Mouse (Mus musculus) layer of hippocampus, adult 2 months (tissue): Measurements from ENCODE around the gene Acox1. TPM values are rescaled to one million over a fixed set of nuclear protein-coding genes. Genes with fewer than 3 reads are reported as not detected.

Source experiments
- DNase-seq, 2 experiments: peaks; one replicate each; pipeline ENCODE4 v3.0.0; 2022; ENCODE audit warnings: low spot score in 2 of 2
- H3K27ac ChIP-seq: fragments of 200-600 bp; 2 replicates; pipeline ENCODE4 v1.8.1; 2022
- H3K4me3 ChIP-seq: fragments of 200-600 bp; 2 replicates; pipeline ENCODE4 v1.8.1; 2022; ENCODE audit warnings: mild to moderate bottlenecking
- CTCF ChIP-seq: fragments of 200-600 bp; conservative IDR thresholded peaks from 2 replicates; pipeline ENCODE4 v1.8.1; 2022; ENCODE audit warnings: antibody characterized with exemption, mild to moderate bottlenecking, moderate library complexity
- total RNA-seq, 2 experiments: library from RNA; stranded (reverse); gene quantifications; 2 replicates each; pipeline ENCODE4 v1.2.3; 2021

Gene Acox1
- total RNA-seq, 2 experiments from 2014 or later: 124 to 126 TPM

DNA sequence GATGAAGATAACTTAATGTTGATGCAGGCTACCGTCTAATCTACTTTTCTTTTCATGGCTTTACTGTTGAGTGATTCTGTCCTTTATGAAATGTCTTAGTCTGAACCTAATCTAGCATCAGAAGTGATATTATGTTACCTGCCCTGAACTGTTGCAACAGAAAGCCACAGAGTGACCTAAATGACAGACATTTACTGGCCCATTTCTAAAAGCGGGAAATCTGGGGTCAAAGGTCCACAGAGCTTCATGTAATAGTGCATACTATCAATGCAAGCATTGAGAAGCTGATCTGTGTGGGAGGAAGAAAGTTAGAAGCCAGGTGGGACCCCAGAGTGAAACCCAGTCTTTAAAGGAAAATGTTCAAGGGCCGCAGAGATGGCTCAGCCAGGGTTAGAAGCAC is 4.3 kb upstream of the Acox1 start:
- DNase-seq: no peak
- TF ChIP-seq CTCF: no peak
- H3K4me3 ChIP-seq: no peak overlapping the region

DNA sequence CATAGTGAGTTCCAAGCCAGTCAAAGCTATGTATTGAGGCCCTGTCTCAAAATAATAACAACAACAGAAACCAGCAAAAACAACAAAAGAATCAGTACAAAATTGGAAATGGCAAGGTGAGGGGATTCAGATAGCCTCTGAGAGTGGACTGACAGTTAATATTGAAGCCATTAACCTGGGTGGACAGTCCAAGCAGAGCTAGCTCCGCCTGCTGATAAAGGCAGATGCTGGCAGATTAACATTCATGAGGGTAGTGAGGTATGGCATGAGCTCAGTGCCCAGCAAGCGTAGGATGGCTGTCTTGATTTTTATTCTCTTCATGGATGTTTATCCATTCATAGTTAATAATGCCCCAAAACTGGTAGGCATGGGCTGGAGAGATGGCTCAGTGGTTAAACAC is 2.3 kb upstream of the Acox1 start:
- H3K4me3 ChIP-seq: no peak overlapping the region
- TF ChIP-seq CTCF: no peak
- DNase-seq: no peak
- no peak overlapping the region for H3K27ac ChIP-seq

More for the DNA sequence above, 4.3 kb upstream of the Acox1 start:
- H3K27ac ChIP-seq: no peak overlapping the region

DNA sequence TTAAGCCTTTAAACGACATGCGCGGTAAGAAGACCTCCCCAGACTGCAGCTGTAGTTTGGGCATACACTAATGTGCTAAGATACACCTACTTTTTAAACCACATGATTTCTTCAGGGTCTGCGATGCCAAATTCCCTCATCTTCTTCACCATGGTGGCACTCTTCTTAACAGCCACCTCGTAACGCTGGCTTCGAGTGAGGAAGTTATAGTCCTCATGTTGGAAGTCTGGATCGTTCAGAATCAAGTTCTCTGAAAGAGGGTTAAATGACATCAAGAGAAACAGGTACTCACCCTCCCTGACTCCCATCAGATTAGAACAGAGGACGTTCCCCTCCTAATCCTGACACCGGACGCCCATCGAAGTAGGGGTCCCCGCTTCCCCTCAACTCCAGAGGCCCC is 713 bp downstream of the Acox1 start:
- peak overlapping the region; percentile 77 for H3K4me3 ChIP-seq
- DNase-seq: no peak
- TF ChIP-seq CTCF: no peak
- peak overlapping the region; percentile 99 for H3K27ac ChIP-seq

DNA sequence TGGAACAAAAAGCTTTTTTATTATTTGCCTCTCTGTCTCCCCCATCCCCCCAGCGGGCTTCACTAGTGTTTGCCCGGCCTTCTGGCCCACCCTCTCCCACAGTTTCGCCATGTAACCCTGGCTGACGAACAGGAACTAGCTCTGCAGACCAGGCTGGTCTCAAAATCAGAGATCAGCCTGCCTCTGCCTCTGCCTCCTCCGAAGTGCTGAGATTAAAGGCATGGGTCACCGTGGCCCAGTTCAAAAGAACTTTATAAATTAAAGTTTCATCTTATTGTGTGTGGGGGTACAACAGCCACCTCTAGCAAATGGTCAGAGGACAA is 1.3 kb downstream of the Acox1 start:
- no peak for TF ChIP-seq CTCF
- no peak for DNase-seq
- H3K4me3 ChIP-seq: peak overlapping the region; percentile 77

DNA sequence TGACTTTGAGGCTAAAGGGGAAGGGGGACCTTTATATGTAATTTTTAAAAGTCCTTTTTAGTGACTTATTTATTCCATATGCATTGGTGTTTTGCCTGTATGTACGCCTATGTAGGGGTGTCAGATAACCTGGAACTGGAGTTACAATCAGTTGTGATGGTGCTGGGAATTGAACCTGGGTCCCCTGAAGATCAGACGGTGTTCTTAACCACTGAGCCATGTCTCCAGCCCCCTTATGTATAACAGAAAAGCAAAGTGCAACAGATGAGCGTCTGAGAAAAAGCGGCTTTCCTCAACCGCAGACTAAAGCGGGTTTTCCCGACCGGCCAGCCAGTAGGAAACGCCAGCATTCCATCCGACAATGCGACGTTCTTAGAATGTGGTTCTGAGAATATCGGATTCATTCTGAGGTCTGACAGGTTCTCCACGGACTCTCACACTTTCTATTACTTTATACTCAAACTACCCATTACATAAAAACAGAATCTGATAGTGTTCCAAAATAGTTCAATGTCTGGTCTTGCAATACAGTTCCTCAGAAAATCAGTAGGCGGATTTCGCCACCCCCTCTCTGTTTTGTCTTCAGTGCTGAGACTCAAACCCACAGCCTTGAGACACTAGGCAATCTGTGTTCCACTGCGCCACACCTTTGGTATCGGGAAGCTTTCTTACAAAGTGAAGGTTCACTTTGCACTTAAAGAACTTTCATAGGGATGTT is 1.8 kb downstream of the Acox1 start:
- Histone ChIP-seq H3K4me3 (peak overlapping the region; percentile 77), H3K27ac (no peak overlapping the region)
- TF ChIP-seq CTCF: no peak
- DNase-seq: no peak

More for the DNA sequence above, 1.3 kb downstream of the Acox1 start:
- H3K27ac ChIP-seq: peak overlapping the region; percentile 99; the same call in 1 of the 2 replicates

DNA sequence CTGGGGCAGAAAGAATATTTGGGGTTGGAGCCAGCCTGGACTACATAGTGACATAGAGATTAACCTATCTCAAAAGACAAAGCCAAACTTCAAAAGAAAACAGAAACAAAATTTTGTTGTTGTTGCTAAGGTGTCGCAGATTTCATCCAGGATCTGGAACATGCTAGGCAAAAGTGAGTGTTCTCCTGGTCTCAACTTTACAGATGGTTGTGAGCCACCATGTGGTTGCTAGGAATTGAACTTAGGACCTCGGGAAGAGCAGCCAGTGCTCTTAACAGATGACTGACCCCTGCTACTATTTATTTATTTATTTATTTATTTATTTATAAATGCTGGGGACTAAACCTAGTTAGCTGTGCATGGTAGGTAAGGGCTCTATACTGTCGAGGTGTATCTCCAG is 2.5 kb downstream of the Acox1 start:
- Histone ChIP-seq H3K27ac (no peak overlapping the region), H3K4me3 (no peak overlapping the region)
- DNase-seq: no peak
- no peak for TF ChIP-seq CTCF

DNA sequence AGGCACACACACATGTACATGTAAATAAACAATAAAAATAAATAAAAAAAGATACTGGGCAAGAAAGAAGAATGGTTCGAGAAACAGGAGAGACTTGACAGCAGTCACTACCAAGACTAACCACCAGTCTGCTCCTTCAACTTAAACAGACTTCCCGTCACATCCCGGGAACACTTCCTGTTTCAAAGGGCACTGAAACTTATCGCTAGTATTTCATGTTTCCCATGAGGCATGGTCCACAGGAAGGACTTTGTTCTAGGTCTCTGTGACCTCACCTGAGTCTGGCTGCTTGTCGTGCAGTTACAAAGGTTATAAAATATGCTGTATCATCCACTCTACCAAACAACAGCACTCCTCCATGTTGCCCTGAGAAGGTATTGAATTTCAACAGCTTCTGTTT is 3.6 kb downstream of the Acox1 start:
- no peak for DNase-seq
- no peak overlapping the region for H3K27ac ChIP-seq
- TF ChIP-seq CTCF: peak; percentile 48
- no peak overlapping the region for H3K4me3 ChIP-seq

DNA sequence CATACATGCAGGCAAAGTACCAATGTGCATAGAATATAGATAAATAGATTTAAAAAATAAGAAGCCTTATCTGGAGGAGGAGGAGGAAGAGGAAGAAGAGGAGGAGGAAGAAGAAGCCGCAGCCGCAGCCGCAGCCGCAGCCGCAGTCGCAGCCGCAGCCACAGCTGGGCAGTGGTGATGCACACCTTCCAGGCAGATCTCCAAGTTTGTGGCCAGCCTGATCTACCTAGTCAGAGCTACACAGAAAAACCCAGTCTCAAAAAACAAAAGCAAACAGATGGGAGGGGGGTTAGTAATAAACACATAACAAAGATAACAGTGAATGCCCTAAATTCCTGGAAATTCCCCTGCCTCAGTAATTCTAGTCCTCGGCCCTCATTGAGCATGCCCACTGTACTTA is 4.2 kb downstream of the Acox1 start:
- DNase-seq: no peak
- no peak overlapping the region for H3K4me3 ChIP-seq
- TF ChIP-seq CTCF: no peak
- H3K27ac ChIP-seq: no peak overlapping the region

DNA sequence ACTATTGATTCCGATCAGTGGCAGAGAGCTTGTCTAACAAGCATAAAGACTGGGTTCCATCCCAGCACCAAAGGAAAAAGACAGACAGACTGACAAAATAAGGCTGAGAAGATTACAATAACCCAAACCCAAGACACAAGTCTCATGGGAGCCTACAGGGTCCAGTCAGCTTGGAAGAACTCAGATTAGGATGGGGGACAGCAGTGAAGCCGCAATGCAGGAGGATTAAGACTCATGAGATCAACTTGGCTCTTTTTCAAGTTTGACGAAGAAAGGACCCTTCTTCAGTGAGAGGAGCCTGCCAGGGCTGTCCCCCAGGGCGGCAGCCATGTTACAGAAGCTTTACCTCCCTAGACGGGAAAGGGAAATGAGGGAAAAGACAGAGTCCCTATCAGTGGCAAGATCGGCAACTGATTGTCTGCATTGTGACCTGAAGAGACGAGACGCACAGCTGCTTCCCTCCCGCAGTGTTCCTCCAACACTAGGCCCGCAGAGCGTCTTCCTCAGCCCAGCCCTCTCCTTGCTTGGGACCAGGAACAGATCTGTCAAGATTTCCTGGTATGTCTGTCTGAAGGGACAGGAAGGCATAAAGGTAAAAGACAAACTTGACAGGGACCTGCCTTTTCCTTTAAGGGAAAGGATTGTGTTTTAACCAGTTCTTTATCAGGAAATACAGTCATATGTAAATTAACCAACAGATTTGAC is 11.5 kb downstream of the Acox1 start:
- Histone ChIP-seq H3K27ac (peak overlapping the region; percentile 37; the same call in 1 of the 2 replicates), H3K4me3 (no peak overlapping the region)
- DNase-seq: no peak
- no peak for TF ChIP-seq CTCF

DNA sequence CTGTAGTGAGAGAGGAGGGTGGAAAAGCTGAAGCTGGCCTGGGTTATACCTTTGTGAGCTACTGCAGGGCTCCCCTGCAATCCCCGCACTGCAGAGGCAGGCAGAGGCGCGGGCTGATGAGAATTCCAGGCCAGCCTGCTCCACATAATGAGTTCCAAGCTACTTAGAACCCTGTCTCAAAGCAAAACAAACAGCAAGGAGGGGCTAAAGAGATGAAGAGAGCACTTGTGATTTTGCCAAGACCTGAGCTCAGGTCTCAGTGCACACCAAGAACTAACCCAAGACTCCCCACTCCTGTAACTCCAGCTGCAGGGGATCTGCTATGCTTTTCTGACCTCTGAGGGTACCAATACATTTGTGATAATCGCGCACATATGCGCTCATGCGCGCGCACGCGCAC is 12.5 kb downstream of the Acox1 start:
- Histone ChIP-seq H3K27ac (peak overlapping the region; percentile 37), H3K4me3 (no peak overlapping the region)
- no peak for TF ChIP-seq CTCF
- DNase-seq: no peak

DNA sequence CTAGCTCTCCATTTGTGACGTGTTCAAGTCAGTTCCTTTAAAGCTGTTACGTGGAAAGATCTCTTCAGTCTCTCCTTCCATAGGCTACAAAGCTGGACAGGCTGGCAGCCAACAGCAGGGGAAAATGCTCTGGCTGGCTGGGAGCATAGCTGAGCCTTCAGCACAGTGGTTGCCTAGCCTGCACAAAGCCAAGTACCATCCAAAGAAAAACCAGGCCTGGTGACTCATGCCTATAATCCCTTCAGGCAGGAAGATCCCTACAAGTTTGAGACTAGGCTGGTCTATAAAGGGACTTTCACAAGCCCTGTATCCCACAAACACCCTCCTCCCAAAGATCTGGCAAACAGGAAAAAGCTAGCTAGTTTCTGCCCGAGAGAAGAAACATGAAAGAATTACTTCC is 13.0 kb downstream of the Acox1 start:
- Histone ChIP-seq H3K4me3 (no peak overlapping the region), H3K27ac (peak overlapping the region; percentile 37)
- no peak for DNase-seq
- no peak for TF ChIP-seq CTCF

DNA sequence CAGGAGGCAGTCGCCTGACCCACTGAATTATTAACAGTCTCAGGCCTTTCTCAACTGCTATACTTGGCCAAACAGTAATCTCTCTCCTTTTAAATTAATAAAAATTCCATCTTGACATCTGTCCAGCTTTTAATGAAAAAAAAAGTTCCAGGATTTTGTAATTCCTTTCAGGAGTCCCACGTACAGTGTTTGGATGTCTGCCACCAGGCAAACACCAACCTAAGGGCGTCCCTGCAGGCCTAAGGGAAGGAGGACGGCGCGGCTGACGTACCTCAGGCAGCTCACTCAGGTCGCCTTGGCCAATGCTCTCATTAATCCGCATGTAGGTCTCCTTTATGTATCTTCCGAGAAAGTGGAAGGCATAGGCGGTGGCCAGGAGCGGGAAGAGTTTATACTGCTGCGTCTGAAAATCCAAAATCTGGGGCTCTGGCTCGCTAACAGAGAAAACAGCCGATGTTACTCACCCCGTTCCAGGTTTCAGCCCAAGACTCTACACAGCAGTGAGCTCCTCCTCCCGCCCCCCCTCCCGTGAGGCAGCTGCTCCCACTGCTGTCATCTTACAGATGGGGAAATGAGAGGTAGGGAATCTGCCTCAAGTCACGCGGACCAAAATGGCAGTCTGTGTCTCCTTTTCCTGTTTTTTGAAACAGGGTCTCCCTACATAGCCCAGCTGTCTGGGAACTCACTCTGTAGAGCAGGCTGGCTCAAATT is 20.3 kb downstream of the Acox1 start:
- Histone ChIP-seq H3K27ac (no peak overlapping the region), H3K4me3 (no peak overlapping the region)
- TF ChIP-seq CTCF: no peak
- DNase-seq: no peak

DNA sequence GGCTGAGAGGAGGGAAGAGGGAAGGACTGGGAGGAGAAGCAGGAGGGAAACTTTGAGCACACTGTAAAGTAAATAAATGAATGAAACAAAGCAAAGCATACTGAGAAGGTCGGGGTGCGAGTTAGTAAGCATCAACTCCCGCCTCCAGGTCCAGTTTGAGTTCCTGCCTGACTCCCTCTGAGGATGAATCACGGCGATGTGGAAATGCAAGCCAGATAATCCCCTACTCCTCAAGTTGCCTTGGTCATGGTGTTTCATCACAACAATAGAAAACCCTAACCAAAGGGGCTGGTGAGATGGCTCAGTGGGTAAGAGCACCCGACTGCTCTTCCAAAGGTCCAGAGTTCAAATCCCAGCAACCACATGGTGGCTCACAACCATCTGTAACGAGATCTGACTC is 22.8 kb downstream of the Acox1 start:
- Histone ChIP-seq H3K27ac (no peak overlapping the region), H3K4me3 (no peak overlapping the region)
- DNase-seq: no peak
- TF ChIP-seq CTCF: no peak
